Mouse (Mus musculus) spleen, adult 12 weeks (tissue): Measurements from ENCODE around the gene Eef2kmt.
"Not testable (repeated sequence)": the region's sequence is repeated elsewhere in the genome, so short reads cannot be mapped to it uniquely, and the experiment has no call there.

ENCODE experiments used
- DNase-seq: peaks from one replicate; pipeline ENCODE4 v3.0.0; 2022; ENCODE audit warnings: low spot score

Eef2kmt gene

DNA sequence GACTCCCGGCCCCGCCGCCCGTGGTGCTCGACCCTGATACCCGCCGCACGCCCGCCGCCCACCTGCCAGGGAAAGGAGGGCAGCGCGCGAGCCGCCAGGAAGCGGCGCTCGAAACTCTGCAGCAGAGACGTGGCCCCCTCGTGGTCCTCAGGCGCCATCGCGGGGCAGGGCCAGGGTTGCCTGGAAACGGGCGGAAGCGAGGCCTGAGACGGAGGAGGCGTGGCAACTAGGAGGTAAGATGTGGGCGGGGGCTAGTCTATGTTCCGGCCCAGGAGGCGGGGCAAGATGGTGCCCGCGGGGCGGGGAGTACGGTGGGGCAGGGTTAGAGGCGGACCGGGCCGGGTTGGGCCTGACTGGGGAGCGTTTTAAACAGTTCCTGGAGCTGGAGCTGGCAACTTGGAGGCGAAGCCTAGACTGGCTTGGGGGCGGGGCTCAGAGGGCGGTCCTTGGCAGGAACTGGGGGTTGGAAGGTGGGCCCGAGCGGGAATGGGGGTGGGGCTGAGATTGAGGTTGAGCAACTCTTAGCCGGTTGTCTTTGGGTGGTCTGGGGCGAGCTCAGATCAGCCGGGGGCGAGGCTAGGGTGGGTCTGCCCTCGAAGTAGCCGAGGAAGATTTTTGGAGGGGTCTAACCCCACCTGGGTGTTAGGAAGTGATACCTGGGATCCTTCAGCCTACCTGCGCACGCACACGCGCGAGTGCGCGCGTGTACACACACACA, at the start of gene Eef2kmt:
Eef2kmt (minus strand) TSS at position 205 of the 718 bp plus-strand sequence.
- peak; percentile 97 for DNase-seq

DNA sequence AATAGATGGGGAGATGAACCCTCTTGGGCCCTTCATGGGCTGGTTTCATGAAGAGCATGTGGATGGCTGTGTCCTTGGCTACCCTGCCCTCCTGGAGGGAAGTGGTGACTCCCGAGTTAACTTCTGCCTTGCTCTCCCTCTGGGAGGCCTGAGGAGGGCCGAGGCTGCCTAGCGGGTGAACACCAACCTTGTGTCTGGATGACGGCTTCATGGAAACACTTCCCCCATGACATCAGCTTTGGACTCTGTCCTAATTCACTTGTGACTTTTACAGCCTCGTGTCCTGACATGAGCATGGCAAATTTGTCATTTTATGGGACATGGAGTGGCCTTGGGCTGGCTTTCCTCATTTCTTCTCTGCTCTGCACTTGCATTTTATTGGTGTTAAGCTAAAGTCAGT, 39.5 kb upstream of the Eef2kmt start:
- DNase-seq, result no peak

DNA sequence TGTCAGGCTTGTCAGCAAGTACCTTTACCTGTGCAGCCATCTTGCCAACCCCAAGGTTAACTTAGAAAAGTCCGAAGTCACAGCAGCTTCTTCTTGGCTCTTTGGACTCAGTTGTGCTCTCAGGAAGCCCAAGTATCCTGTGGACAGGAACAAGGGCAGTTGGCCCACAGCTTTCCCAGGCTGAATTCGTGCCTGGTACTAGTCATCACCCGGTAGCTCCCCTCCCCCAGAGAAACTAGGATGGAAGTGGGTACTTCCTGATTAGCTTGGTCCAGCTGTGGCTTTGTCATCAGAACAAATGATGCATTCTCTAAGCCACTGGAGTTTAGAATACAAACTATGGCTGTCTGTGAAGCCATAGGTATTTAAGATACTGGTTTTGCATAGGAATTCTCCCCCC, 29.6 kb upstream of the Eef2kmt start:
- no peak for DNase-seq

DNA sequence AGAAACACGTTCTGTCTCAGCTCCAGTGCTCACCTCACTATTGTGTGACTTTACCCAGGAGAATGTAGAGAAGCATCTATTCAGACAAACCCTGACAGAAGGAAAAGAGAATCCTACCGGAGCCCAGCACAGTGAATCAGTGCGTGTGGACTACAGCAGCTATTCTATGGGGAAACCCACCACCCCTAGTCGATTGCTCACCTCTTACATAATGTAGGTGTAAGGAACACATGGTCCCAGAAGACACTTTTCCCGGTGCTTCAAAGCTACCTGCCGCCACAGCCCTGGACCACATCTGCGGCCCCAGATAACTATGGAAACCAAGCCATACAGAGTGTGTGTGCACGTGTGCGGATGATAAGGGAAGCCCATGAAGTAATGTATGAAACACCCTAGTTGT, 26.9 kb upstream of the Eef2kmt start:
- DNase-seq, result no peak

DNA sequence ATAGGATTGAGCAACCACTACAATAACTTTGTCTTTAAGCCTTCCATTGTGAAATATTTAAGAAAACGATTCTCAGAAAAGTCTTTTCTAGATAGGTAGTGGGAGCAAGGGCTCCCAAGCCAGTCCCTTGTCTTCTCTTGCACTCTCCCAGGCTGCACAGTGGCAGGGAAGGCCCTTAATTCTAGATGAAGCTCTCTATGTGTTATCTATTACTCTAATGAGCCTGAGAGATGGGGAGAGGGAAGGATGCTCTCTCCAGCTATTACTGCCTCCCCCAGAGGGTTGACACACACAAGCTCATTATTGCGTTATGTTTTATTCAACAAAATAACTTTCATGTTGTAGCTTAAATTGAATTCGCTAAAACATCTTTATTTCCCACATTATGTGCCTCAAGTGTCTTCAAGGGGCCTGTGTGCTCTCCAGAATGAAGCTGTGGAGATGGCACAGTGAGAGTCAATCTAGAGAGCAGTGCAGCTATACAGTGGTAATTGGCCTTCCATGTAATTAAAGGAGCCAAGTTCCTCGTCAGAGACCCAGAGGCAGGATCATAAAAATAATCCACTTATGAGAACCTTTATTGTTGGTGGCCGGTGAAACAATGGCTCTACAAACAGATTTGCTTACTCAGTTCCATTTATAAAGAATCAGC, 23.9 kb upstream of the Eef2kmt start:
- DNase-seq, result no peak

DNA sequence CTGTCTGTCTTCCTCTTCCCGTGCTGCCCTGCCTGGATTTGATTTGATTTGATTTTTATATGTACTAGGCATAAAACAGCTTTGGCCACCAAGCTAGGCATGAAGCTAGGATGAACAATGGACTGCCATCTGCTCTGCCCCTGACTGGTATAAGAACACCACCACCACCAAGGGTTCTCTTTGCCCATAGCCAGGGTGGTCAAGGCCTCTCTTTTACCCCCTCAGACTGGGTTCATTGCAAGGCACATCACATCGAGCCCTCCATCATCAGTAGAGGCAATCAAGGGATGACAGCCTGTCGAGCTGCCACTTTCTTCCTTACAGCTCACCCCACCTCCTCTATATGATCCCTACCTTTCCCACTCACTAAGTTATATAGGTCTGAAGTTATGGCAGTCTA, 16.6 kb upstream of the Eef2kmt start:
- DNase-seq, result no peak

DNA sequence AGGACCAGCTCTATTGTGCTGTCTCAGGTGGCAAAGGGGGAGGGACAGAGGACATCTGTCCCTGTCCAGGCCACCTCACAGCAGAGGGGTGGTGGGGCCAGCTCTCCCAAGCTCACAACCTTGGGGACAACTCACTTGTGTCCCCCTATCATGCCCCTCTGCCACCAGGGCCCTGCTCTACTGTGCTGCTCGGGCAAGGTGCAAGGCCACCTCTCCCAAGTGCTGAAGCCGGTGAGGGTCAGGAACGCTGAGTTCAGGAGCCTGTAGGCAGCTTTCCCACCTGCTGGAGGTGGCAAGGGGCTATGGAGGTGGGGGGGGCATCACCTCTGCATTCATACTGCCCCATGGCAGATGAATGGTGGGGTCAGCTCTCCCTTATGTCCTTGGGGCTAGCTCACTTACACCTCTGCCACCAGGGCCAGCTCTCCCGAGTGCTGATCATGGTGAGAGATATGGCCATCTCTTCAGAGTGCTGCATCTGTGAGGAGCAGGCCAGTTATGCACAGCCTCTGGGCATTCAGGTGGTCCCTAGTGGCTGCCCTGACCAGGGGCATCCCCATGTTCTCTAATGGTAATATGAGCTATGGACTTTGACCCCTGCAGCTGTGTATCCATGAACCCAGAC, 15.7 kb upstream of the Eef2kmt start:
- DNase-seq, result no peak

DNA sequence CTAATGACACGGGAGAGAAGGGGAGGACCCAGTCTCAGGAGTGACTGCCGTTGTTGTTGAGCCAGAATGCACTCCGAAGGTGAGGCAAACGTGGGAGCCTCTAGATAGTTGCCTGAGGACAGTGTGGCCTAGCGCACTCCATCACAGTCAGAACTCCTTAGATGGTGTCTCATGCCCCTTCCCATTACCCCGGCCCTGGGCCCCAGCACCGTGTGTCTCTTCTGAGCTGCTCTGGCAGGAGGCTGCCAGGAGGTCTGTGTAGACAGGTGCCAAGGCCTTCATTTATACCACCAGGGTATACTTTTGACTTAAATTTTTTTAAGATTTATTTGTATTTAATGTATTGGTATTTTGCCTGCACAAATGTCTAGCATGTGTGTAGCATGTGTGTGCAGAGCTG, 8.1 kb upstream of the Eef2kmt start:
- DNase-seq, result no peak

DNA sequence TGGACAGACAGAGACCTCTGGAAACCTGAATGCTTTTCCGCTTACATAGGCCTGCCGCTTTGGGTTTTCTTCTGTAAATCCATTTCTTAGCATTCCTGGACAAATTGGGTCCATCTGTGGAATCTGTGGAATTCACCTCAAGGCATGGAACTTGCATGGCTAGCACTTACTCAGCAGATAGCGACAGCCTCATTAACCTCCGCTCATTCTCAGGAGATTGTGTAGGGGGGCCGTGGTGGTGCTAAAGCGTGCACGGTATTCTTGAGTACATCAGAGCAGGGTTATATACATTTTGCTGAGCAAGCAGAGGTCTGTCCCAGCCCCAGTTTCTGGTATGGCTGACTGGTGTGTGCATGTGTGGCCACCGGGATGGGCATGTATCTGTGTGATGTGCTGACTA, 7.4 kb upstream of the Eef2kmt start:
- DNase-seq, result no peak

DNA sequence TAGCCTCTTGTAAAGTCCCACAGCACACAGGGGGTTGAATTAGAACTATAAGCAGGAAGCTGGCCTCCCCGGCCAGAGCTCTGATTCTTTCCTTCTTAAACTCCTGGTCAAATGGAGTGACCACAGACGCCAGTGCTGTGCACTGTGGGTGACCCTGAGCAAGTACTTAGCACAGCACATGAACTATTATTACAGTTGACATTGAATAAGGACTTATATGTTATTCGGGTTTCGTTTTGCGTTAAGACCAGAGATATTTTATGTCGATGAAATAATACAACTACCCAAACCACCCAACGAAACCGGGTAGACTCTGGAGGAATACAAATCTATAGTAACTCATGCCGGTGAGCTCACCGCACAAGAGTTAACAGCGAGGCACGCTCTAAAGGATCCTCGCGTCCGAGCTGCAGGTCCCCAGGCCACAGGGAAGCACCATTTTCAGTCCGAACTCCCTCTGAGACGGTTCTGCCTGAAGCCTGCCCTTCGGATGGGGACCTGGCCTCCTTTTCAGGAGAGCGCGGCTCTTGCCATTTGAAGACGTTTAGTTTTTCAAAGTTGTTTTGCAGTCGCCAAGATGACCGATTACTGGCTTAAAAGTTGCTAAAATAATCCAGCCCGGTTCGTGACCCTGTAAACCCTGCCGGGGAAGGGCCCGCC, 572 bp downstream of the Eef2kmt start:
- DNase-seq, result no peak

DNA sequence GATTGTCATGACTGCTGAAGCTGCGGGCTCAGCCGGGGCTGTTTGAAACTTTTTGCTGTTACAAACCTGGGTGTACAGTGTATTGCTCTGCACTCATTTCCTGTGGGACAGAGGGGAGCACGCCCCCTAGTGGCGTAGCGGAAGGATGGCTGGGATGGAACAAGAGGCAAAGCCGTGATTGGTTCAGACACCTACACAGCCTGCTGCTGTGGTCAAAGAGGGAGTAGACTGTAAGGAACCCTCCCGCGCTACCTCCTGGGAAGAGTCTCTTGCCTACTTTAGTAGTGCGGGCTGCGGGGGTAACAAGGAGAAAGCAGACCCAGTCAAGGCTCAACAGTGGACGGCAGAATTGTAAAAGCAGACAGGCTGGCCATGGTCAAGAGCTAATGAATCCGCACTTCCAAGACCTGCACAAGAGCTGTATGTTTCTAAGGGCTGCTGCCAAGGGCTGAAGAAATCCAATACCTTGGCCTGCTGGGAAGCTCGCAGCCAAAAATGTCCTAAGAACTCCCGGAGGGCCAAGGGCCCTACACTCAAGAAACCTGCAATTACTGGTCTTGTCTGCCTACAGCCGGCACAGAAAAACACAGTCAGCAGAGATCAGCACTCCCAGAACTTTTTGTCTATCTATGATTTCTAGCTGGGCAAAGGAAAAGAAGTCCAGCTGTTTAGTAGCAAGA, 1.3 kb downstream of the Eef2kmt start:
- peak; percentile 70 for DNase-seq

DNA sequence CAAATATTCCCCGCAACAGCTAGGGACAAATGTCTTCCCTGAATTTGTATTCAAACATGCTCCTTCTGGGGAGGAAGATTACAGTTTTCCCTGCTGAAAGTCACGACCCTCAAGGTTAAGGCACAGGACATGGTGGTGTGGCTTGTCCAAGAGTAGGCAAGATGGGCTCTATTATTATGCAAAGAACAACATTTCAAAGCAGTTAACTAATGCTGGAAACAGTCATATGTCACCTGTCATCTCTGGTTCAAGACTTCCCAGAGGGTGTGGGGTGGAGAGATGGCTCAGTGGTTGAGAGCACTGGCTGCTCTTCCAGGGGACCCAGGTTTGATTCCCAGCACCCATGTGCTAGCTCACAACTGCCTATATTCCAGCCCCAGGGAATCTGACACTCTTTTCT, 3.5 kb downstream of the Eef2kmt start:
- DNase-seq, result no peak

DNA sequence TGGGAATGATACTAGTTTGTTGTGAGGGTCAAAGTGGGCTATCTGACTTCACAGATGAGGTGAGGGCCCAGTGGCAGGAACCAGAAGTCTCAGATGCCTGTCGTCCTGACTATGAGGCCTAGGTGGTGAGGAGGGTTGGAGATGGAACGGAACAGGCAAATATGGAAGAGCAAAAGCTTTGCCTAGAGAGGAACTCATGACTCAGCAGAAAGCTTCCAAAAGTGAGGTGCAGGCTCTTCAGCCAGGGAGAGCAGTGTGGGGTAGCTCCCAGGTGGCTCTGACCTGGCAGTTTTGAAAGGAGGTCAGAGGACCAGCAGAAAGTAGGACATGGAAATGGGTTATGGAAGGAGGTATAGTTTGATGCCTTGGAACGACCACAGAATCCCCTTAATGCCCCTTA, 4.9 kb downstream of the Eef2kmt start:
- DNase-seq, result no peak

DNA sequence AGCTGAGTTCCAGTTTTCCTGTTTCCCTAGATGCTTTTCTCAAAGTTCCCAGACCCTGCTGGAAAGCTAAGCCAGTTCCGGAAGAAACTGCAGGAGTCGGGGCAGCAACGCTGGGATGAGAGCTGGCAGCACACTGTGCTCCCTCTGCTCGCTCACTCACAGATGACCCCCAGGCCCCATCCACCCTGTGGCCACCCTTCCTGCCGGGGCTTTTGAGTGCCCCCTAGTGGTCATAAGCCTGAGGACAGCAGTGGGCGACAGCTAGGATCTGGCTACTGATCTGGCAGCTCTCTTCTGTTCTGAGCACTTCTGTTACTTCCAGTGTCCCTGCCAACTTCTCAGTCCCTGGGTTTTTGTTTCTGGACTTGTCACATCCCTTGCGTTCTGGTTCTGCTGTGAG, 11.4 kb downstream of the Eef2kmt start:
- DNase-seq, result peak; percentile 21

DNA sequence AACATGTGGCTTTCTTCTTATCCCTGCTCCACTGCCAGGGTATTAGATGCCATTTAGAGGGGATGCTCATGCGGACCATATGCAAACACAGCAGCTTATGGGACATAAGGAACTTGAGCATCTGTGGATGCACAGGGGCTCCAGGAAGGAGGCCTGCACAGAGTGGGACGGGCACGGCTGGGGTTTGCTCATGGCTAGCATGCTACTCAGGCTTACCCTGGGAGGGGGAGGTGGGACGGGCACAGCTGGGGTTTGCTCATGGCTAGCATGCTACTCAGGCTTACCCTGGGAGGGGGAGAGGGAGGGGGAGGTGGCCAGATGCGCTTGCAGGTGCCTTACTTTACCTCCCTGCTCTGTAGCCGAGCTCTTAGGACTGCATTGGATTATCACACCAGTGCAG, 12.9 kb downstream of the Eef2kmt start:
- no peak for DNase-seq

DNA sequence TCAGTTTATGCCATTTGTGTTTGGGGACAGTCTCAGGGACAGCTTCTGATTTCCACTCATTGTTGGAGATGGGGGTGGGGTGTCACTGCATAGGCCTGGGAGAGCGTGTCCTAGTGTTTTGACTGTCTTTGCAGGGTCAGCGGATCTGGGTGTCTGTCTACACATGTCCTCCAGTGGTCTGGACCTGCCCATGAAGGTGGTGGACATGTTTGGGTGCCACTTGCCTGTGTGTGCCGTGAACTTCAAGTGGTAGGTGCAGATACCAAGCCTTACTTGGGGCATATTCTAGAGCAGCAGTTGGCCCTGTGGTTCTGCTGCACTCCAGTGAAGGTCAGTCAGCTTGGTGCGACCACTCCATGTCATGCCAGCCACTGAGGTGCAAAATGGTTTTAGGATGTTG, 13.4 kb downstream of the Eef2kmt start:
- no peak for DNase-seq

DNA sequence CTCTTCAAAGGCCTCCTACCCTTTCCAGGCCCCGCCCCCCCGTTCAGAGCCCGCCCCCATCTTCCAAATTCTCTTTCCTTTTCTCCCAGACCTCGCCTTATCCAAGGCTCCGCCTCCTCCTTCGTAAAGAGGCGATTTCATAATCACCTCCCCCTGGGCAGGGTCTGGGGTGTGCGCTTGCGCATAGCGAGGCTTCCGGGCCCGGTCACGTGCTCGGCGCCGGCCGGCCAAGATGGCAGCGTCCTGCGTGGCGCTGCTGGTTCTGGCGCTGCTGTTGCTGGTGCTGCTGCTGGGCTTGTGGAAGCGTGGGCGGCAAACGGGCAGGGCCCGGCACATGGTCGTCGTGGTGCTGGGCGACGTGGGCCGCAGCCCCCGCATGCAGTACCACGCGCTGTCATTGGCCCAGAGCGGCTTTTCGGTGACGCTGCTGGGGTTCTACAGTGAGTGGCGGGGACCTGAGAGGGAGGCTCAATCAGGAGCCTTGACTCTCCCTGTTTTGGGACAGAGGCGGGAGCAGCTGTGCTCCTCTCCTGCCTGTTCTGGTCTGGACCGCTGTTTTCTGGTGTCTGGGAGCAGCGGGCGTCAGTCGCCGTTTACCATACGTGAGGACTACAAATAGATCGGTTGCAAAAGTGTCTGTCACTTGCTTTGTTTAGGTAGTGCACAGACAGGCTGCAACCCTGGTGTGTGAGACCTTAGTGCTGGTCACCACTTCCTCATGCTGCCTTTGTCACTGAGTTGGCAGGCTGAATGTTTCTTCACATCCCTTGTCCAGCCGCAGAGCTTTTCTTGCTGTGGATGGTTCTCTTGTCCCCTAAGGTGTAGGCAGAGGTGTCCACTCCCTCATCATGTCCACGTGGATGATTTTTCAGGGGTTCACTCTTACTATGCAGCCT, 22.1 kb downstream of the Eef2kmt start, which contains the start of gene Alg1:
Alg1 (plus strand) TSS at position 204 of the 896 bp plus-strand sequence.
- DNase-seq, result peak; percentile 83

DNA sequence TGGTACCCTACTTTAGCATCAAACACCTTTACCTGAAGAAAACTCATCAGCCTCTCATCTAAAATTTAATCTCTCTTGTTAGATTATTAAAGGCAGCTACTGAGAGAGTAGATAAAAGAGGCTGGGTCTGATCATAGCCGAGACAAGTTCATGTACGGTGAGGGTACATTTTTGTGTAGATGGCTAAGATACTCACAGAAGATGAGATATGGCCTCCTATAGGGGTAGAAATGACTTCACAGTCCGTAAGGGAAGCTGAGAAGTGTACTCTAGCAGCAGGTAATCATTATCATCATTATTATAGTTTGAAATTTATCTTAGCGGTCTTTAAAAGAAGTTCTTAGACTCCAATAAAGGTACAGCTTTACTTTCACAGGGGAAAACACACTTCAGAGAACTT, 22.8 kb downstream of the Eef2kmt start:
- DNase-seq, result no peak

DNA sequence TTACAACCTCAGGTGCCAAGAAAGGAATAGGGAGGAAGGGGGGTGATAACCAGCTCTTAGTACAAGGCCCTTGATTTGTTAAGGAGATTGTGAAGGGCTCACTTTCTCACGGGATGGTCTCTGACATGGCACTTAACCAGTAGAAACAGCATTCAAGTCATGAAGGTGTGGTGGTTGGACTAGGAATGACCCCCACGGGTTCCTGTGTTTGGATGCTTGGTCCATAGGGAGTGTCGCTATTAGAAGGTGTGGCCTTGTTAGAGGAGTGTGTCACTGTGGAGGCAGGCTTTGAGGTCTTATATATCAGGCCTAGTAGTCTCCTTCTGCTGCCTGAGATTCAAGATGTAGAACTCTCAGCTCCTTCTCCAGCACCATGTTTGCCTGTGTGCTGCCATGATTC, 27.7 kb downstream of the Eef2kmt start:
- not testable (repeated sequence) for DNase-seq

DNA sequence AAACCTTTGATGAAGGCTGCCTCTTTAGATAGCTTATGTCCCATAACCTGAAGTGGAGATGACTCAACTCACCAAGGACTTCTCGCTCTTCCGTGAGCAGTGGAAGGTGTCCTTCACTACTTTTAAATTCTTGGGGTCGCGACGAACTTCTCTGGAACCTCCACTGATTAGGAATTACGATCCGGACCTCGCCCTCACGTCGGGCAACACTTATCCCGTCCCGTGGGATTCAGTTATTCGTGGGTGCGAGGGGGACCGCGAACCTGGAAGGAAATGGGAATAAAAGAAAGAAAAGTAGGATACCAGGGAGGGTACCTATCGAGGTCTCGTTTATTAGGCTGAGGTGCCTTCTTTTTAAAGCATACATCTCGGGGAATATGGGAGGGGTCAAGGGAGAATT, 28.3 kb downstream of the Eef2kmt start:
- not testable (repeated sequence) for DNase-seq

DNA sequence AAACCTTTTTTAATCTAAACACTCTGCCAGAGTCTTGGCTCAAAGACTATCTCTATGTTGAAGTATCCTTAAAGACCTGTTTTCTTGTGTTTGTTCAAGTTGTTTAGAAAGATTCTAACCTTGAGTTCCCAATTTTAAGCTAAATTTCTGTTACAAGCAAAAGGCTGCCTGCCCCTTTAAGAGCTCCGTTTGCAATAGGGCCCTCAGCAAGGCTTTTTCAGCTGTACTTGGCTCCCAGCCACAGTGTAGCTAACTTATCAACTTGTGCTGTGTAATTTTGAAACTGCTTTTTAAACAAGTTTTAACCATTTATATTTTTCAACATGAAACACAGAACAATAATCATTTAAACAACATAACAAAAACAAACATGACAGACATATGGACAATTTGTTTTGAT, 29.2 kb downstream of the Eef2kmt start:
- not testable (repeated sequence) for DNase-seq
